Mouse (Mus musculus) liver, postnatal 0 days (tissue): ENCODE data around the gene Arhgap45.

ENCODE experiments used
- CTCF ChIP-seq: sonication (generic); IDR thresholded peaks from 2 replicates; pipeline ENCODE4 v1.5.1; 2016; ENCODE audit warnings: antibody characterized with exemption, low read depth
- EP300 ChIP-seq: IDR thresholded peaks from 2 replicates; pipeline ENCODE4 v1.6.1; 2016; ENCODE audit warnings: antibody characterized with exemption, low read depth, mild to moderate bottlenecking

GRCm38 (mm10) chr10:79976071-79976721 lies 40.3 kb upstream of the Arhgap45 start:
- TF ChIP-seq CTCF (no peak), EP300 (no peak)
